Mouse (Mus musculus) splenic B cell, adult 2 months (primary cell): ENCODE results near the gene Spn.
"Not testable (repeated sequence)": the region's sequence is repeated elsewhere in the genome, so short reads cannot be mapped to it uniquely, and the experiment has no call there.

Experiments
- DNase-seq: peaks from one replicate; pipeline ENCODE4 v3.0.0-alpha.2; 2011; ENCODE audit warnings: low read depth, low spot score
- H3K27me3 ChIP-seq: 2 replicates; pipeline ENCODE4 v1.6.1; 2012; ENCODE audit warnings: mild to moderate bottlenecking, low read length, moderate library complexity, mixed read lengths; ENCODE audit not compliant: control insufficient read depth, poor library complexity, insufficient read depth, severe bottlenecking
- H3K36me3 ChIP-seq: 2 replicates; pipeline ENCODE4 v1.6.1; 2012; ENCODE audit warnings: mild to moderate bottlenecking, low read length, moderate library complexity, mixed read lengths; ENCODE audit not compliant: control insufficient read depth, poor library complexity, insufficient read depth, severe bottlenecking

Gene Spn

DNA sequence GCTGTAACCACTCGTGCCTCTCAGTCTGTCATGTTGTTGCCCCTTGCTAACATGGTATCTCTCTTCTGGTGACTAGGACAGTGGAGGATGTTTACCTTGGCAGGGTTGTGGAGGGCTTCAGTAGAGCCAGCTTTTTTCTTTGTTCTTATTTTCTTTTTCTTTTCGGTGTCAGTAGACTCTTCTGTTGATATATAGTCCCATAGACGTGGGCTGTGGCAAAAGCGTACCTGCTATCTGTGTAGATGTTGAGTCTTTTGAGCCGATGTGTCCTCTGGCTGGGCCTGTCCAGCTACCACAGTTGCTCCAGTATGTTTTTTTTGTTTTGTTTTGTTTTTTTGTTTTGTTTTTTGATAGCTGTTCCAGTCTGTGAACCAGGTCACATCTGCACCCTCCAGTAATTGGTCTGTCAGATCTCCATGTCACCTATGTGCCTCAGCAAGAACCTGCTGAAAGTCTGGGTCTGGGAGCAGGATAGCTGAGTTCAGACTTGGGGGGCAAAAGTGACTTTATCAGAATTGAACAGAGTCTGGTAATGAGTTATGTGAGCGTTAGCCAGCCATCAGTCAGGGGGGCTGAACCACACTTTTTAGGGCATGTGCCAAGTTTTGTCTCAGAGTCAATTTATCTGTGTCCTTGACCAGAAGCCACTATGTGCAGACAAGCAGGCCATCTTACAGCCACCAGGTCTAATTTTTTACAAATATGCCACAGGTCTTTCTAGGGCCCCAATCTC is 50.2 kb downstream of the Spn start, which contains the start of gene Zg16:
Gene Zg16 (minus strand): TSS at position 51 of the 733 bp plus-strand sequence.
- DNase-seq, H3K36me3 ChIP-seq, H3K27me3 ChIP-seq: not testable (repeated sequence)

DNA sequence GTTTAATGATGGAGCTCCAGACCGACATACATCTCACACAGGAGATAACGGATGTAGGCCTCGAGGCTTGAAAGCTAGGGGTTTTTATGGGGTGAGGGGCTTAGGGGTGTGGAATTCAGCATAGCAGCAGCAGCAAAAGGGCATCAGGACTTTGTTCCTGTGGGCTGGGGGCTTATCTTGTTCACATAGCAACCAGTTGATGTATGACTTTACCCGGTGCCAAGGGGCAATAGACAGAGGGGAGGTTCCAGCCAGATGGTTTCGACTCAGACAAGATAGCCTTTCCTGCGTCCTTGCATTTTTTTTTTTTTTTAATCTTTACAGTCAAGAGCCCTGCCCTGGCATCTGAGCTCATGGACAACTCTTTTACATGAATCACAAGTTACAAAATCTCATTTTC is 51.9 kb downstream of the Spn start:
- not testable (repeated sequence) for H3K36me3 ChIP-seq, H3K27me3 ChIP-seq, DNase-seq

DNA sequence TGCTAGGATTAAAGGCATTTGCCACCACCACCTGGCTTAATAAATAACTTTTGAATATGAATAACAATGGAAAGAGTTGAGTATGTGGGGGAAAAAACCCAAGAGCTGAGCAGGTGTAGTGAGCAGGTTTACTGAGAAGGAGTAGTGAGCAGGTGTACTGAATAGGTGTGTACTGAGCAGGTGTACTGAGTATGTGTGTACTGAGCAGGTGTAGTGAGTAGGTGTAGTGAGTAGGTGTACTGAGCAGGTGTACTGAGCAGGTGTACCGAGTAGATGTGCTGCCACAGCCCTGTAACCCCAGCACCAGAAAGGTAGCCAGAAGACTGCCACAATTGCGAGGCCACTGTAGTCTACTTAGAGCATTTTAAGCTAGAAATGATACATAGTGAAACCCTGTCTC is 52.8 kb downstream of the Spn start:
- no peaks in the 10 kb centered on the region for H3K27me3 ChIP-seq
- DNase-seq = no peak
- H3K36me3 ChIP-seq = no peaks in the 10 kb centered on the region

DNA sequence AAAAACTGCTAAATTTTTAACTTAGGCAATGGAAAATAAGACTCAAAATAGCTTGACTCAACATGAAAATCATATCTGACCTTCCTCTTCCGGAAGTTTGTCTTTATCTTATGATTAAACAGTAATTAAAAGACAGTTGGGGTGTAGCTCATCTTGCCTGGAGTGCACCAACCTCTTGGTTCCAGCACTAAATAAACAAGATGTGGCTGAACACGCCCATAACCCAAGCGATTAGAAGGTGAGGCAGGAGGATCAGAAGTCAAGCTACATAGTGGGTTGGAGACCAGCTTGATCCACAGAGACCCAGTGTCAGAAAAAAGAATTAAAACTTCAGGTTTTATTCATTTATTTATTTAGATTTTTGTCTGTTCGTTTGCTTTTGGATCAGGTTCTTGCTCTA is 53.9 kb downstream of the Spn start:
- no peaks in the 10 kb centered on the region for H3K27me3 ChIP-seq
- no peaks in the 10 kb centered on the region for H3K36me3 ChIP-seq
- DNase-seq = peak; percentile 32

DNA sequence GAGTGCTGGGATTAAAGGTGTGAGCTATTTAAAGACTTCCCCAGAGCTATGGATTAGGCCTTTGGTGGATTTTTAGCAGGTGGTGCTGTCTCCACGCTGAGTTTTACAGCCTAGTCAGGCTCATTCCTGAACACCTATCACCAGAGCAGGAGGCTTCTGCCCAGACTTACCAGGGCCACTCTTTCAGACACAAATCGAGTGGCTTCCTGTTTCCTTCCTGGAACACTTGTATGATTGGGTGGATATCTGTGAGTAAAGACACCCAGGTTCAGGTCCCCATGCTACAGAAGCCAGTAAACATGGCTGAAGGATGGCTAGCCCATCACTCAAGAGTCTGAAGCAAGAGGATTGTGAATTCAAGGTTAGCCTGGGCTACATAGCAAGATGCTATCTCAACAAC is 54.6 kb downstream of the Spn start:
- DNase-seq = no peak
- Histone ChIP-seq H3K27me3 (no peaks in the 10 kb centered on the region), H3K36me3 (no peaks in the 10 kb centered on the region)

DNA sequence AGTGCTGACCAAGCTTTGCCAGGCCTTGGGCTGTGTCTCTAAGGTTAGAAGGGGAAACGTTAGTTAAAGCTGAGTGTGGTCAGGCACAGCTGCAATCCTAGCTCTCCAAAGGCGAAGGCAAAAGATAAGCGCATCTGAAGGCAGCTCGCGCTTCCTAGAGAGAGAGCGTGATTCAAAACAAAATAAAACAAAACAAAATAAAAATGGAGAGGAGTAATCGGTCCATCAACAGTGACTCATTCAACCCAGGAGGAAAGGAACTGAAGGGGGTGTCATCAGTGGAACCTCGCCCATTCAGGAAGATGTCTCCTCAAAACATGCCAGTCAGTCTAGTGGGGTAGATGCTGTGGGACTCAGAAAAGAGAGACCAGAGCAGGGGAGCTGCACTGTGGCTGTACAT is 55.4 kb downstream of the Spn start:
- DNase-seq = no peak
- Histone ChIP-seq H3K36me3 (no peaks in the 10 kb centered on the region), H3K27me3 (no peaks in the 10 kb centered on the region)
